Mouse (Mus musculus) layer of hippocampus, postnatal 14 days (tissue): ENCODE data around the gene Eps8l2. TPM values are rescaled to one million over a fixed set of nuclear protein-coding genes. Genes with fewer than 3 reads are reported as not detected.
A peak's percentile ranks its signal among the peaks of the same experiment; 100 is the strongest.

Experiments used
- DNase-seq, 2 experiments: peaks; one replicate each; pipeline ENCODE4 v3.0.0; 2021 to 2022; ENCODE audit warnings: low spot score in 2 of 2, mixed read lengths in 1 of 2
- total RNA-seq, 2 experiments: library from RNA; stranded (reverse); gene quantifications; 2 replicates each; pipeline ENCODE4 v1.2.3; 2021

Gene Eps8l2
- total RNA-seq, 2 experiments from 2014 or later, result 5.5 to 7.8 TPM

DNA sequence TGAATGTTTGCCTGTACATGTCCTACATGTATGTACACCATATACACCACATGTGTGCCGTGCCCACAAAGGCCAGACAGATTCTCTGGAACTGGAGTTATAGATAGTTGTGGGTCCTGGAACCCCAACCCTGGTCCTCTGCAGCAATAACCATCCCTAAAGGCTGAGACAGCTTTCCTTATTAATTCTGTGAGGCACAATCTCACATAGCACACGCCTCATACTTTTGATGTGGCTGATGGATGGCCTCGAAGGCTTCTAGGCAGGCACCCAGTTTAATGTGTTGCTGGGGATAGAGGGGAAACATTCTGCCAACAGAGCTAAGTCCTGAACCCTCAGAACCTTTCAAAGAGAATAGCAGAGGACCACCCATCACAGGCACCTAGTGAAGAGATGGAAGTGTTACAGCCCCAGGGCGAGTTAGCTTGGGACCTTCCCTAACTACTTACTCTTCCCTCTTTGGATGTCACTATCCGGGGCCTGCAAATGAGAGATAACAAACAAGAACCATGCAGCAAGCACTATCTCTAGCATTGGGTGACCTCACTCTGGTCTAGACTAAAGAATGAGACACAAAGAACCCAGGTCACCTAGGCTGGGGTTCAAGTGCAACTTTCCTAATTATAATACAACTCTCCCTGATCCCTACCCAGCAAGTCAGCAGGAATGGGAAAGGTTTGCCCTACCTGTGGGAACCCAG, 25.8 kb downstream of the Eps8l2 start:
- DNase-seq, result no peak

DNA sequence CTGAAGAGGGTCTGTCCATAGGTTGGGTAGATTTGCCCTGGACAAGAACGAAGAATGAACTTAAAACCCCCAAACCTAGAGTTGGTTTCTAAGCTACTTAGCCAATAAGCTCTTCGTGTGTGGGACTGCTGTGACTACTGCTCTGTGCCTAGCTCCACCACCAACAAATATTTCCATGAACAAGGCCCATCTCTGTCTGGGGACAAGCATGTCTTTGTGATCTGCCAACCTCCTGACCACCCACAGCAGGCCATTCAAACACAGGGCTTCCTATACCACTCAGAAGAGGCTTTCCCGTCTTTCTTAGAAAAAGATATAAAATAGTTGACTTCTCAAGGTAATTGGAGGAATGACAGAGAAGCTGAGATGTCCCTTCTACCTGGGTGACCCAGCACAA, 26.4 kb downstream of the Eps8l2 start:
- no peak for DNase-seq

DNA sequence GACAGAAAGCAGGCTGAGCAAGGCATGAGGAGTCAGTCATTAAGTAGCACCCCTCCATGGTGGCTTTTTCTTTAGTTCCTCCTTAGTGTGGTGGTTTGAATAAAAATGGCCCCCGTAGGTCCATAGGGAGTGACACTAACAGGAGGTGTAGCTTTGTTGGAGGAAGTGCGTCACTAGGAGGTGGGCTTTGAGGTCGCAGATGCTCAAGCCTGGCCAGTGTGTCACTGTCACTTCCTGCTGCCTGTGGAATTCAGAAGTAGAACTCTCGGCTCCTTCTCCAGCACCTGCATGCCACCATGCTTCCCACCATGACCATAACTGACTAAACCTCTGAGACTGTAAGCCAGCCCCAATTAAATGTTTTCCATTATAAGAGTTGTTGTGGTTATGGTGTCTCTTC, 28.7 kb downstream of the Eps8l2 start:
- DNase-seq, result no peak

DNA sequence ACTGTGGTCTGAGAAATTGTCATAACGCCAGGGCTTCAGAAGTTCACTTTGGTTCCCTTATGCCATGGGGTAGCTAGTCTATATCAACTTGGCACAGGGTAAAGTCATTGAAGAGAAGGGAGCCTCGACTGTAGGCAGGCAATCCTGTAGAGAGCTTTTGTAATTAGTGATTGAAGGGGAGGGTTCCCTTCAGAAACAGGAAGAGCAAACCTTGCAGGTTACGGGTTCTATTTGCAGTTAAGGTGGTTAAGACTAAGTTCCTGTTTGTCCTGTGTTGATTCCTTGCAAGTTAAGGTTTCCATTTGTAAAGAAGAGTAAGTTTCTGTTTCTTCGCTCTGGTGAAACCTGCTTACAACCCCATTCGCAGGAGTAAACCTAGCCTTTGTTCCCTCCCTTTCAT, 31.2 kb downstream of the Eps8l2 start:
- no peak for DNase-seq

DNA sequence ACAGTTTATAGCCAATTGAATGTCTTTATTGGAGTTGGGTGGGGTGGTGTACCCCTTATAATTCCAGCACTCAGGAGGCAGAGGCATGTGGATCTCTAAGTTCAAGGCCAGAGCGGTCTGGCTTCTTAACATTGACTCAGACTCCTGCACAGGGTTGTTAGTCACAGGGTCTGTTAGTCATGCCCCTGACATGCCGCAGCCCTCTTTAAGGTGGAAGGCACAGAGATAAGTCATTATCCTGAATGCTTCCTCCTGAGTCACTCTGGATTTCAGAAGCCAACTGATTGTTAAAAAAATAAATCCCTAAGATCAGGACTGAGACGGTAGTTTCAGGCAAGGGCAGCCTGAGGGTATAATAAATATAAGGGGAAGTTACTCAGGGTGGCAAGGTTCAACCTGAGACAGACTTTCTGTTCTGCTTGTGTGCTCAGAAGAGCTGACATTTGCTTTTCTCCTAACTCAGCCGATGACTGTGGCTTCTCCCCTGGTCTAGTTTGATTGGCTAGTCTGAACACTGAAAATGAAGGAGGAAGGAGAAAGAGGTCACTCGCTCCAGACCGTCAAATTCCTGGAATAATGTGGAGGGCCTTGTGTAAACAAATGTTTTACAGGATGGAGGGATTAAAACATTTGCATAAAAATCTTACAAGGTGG, 33.4 kb downstream of the Eps8l2 start:
- no peak for DNase-seq

DNA sequence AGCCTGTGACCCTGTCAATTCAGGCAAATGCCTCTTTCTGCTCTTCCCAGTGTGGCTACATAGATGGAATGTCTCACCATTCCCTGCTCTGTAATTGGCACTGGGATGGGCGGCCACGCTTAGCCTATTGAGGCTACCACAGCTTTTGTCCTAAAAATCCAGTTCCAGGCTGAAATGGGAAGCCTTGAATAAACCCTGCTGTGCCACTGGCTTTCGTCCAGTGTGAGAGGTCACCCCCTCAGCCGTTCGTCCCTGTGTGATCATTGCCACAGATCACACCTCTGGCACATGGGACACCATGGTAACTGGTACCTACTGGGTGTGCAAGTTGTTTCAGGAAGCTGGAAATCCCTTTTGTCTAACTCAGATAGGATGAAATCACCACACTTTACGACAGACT, 34.9 kb downstream of the Eps8l2 start:
- DNase-seq, result no peak

DNA sequence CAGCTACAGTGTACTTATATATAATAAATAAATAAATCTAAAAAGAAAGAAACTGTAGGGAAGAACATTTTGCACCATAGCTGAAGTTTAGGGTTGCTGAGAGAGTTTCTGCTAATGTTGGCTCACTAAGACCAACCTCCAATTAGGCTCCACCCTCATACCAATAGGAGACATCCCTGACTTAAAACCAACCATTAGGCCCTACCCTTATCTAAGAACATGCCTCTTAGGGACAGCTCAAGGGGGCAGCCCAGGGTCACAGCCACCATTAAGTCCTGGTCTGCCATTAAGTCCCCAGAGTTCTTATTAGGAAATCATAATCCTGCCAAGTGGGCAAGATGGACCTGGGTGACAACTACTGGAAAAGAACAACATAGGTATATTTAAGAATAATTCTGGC, 35.7 kb downstream of the Eps8l2 start:
- DNase-seq, result no peak

DNA sequence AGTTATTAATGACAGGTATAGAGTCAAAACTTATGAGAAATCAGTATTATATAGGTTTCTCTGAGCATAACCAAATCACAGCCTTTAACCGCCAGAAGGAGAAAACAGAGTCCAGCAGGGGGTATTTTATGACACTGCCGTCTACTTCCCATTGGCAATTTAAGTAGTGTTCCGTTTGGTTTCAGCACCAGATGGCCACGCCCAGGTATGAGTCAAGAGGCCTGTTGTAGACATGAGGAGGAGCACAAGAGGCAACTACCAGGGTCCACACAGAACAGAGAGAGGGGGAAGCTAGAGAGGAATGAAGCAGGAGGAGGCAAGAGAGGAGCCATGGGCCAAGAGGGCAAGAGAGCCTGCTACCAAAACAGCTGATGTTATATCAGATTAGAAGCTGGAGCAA, 40.9 kb downstream of the Eps8l2 start:
- no peak for DNase-seq

DNA sequence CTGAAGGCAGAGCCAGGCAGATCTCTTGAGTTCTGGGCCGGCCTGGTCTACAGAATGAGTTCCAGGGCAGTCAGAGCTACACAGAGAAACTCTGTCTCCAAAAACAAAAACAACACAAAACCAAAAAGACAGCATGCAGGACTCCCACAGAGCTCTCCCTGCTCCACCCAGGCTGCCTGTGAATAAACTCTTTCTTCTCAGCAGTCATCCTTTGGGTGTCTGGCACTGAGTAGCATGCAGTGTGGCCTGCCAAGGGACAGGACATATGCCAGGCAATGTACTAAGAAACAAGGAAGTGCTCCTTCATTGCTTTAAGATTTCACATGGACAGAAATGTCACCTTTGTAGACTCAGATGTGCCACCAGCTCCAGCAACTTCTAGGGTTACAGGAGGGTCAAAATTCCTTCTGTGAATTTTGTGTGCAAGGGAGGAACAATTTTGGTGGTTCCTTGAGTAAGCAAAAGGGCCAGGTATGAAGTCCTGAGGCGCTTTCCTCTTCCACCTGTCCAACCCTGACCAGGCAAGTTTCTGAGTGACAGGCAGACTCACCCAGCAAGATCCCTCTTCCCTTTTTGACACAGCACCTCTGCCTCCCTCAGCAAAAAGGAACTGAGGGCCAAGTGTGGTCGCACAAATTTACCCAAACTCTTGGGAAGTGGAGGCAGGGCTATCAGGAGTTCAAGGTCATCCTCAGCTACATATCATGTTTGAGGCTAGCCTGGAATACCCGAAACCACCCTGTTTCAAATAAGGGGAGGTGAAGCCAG, 42.6 kb downstream of the Eps8l2 start:
- DNase-seq, result no peak

DNA sequence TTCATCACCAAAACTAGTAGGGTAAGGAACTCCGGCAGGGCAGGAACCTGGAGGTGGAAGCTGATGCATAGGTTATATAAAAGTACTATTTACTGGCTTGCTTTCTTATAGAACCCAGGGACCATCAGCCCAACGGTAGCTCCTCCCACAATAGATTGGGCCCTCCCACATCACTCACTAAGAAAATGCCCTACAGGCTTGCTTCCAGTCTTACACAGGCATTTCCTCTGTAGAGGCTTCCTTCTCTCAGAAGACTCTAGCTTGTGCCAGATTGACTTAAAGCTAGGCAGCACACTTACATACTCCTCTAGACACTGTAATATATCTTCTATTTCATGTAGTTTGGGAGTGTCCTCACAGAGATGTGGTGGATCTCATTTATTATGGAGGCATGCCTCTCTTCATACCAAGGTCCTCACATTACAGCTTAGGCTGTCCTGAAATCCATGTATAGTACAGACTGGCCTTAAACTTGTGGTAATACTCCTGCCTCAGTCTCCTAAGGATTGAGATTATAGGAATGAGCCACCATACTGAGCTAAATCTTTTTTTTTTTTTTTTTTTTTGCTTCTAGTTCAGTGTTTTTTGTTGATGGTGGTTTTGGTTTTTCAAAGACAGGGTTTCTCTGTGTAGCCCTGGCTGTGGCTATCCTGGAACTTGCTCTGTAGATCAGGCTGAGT, 49.3 kb downstream of the Eps8l2 start:
- DNase-seq, result no peak

DNA sequence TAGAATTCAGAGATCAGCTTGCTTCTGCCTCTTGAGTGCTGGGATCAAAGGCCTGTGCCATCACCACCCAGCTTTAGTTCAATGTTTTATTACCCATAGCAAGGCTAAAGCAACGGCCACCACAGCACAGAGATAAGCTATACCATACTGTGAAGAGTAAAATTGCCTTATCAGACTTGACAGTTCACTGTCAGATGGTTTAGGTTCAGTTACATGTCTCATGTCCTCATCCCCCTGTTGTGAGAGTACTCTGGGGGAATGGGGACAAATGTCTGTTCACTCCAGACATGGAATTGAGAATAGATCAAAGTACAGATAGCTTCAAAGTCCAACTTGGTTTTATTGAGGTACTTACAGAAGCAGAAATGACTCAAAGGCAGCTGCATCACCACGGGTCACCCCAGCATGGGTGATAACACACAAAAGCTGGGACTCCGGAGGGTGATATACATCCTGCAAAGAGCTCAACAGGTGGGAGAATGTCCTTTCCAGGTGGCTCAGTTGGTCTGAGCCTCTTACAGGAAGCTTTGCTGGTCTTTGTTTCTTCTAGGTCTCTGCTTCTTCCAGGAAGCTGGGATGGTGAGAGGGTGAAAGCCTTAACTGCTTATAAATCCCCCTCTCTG, 49.9 kb downstream of the Eps8l2 start:
- no peak for DNase-seq

DNA sequence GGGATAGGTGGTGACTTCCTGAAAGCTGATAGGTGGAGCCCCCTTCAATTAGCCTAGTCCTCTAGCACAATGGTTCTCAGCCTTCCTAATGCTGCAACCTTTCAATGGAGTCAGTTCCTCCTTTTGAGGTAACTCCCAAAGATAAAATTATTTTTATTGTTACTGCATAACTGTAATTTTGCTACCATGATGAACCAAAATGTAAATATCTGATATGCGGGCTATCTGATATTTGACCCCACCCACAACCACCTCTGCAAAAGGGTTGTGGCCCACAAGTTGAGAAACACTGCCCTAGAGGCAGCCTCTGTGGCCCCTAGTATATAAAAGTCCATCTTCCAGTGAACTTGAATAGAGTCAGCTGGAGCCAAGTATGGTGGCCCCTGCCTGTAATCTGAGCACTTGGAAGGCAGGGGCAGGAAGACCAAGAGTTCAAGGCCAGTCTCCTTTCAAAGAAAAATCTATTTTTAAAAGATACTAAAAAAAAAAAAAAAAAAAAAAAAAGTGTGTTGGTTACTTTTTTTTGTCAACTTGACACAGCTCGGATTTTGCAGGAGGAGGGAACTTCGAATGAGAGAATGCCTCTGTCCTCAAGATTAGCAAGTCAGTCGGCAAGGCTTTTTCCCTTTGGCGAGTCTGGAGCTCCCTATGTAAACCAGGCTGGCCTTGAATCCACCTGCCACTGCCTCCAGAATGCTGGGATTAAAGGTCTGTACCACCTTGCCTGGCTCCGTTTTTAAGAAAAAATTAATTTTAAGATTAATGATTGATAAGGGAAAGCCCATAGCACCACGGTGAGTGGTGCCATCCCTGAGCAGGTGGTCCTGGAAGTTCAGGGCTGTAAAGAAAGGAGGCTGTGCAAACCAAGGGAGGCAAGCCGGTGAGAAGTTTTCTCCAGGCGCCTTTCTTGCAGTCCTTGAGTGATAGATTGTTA, 51.9 kb downstream of the Eps8l2 start:
- DNase-seq, result no peak

DNA sequence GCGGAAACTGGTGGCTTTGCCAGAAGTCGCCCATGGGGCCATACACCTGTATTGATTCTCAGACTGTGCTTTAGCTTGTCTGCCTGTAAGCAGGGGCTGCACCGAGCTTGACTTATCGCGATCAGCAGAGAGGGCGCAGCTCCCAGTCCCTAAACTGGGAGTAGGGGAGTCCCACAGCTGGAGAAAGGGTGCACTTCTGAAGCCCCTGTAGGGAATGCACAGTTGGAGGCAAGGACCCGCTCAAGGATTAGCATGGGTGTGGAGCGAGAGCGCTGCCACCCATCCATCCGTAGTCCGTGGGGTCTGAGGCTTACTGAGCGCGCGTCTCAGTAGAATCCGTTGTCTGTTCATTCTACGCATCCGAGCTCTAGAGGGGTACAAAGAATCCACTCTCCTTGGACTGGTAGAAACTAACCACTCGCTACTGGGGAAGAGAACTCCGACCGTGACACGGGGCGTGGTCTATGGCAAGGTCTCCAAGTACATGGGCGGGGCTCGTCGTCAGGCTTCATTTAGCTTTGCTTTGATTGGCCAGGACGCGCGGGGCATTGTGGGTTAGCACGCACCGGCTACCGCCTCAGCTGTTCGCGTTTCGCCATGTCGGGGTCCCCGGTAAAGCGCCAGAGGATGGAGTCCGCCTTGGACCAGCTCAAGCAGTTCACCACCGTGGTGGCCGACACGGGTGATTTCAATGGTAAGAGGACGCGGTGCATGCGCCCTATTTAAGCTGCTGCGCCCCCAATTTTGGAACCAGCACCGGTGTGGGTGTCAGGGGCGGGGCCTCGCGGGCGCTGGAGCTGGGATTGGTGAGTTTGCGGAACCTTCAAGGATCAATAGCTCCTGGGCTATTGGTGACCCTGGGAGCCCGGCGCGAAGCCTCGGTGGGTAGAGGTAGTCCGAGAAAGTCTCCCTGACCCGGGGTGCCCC, 53.2 kb downstream of the Eps8l2 start, which contains the start of gene Taldo1:
Taldo1 (plus strand) TSS at position 575 of the 927 bp plus-strand sequence.
- peak; percentile 95 for DNase-seq

DNA sequence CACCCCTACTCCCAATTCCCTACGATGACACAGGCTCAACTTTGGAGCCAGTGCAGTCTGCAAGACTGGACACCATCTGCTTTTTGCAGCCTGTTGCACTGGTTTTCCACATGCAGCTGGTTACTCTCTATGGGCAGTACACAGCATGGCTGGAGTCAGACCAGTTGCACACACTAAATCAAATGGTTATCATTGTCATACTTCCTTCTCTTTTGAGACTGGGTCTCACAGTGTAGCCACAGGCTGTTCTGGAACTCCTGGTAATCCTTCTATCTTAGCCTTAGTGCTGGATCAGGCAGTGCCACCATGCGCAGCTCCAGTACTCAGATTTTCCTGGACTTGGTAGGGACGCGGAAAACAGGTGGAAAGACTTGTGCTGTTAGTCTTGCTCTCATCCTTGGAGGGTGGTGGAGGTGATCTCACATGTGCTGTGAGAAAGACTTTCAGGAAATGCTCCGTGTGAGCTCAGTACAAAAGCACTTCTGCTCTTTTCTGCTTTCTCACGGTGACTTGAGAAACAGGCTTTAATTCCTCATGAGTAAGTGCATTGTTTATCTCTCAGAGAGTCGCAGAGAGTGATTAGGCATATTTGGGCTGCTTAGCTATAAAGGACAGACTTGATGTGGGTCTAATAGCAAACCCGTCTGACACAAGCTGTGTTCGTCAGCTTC, 54.0 kb downstream of the Eps8l2 start:
- DNase-seq, result no peak

DNA sequence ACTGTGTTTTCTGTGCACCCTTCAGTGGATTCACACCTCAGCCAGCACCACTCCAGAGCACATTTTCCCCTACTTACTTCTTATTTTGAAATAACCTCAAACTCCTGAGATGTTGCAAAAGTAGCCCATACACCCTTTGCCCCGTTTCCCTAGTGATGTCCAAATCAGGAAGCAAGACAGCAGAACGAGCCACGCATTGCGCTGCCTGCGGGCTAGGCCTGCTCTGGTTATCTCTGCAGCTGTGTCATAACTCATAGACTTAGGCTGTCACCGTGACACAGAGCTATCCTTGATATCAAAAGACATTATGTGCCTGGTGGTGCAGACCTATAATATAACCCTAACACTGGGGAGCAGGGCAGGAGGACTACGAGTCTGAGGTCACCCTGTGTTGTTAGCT, 55.5 kb downstream of the Eps8l2 start:
- DNase-seq, result no peak

DNA sequence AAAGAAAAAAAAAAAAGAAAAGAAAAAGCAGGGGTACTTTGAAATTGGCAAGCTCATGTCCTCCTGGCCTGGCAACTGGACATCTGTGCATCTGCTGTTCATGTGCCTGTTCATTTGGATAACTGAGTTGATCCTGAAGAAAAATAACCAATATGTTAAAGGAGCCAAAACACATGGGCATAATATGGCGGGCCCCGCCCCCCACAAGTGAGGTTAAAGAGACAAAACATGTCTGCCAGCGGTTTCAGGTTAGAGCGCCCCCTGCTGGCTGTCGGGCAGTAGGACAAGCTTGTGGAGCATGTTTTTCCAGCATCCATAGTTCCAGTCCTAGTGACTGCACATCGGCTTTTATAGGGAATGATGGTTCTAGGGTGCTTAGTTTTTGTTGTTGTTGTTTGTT, 56.1 kb downstream of the Eps8l2 start:
- DNase-seq, result peak; percentile 43 to 67

DNA sequence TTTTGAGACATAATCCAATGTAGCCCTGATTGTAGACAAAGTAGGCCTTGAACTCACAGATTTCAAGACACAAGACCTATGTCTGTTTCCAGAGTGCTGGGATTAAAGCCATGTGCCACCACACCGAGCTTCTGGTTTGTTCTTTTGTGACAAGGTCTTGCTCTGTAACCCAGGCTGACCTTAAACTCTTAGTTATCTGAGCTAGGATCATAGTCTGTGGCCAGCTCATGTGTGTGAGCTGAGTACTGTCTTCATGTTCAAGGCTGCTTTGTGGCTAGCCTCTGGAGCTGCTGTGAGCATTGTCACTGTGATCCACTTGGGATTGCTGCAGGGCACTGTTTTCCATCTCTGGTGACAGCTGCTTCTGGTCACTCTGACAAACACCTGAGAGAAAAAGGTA, 56.7 kb downstream of the Eps8l2 start:
- no peak for DNase-seq

DNA sequence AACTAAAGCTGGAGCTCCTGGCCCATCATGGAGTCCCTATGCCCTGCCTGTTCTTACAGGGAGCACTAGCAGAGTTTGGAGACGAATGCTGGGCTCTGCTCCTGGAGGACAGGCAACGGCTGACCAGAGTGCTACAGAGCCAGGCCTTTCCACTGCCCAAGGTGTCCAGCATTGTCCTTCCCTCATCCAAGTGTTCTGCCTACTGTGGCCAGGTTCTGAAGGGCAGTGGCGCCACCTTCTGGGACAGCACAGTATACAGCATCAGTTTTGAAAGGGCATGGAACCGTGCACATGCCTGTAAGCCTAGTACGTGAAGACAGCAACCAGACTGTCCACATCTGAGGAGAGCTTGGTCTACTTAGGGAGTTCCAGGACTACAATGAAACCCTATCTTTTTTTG, 64.6 kb downstream of the Eps8l2 start:
- DNase-seq, result peak in 1 of 2 experiments; percentile 44
